Mouse (Mus musculus) cerebellum, adult (tissue): ENCODE results near the gene Hspa1l.
A peak's percentile ranks its signal among the peaks of the same experiment; 100 is the strongest.
"Not testable (repeated sequence)": the region's sequence is repeated elsewhere in the genome, so short reads cannot be mapped to it uniquely, and the experiment has no call there.

ENCODE experiments used
- ATAC-seq: cut with Nextera tagmentation; 2 replicates; pipeline ENCODE4 v1.9.2; 2017; ENCODE audit warnings: mild to moderate bottlenecking, moderate library complexity, mixed read lengths; ENCODE audit not compliant: insufficient number of reproducible peaks, low FRiP score, low TSS enrichment

Gene Hspa1l

GRCm38 (mm10) chr17:34970850-34971249 is 1.7 kb upstream of the Hspa1l start:
- ATAC-seq = not testable (repeated sequence)

GRCm38 (mm10) chr17:34971694-34972068 is 822 bp upstream of the Hspa1l start:
- ATAC-seq = not testable (repeated sequence)

DNA sequence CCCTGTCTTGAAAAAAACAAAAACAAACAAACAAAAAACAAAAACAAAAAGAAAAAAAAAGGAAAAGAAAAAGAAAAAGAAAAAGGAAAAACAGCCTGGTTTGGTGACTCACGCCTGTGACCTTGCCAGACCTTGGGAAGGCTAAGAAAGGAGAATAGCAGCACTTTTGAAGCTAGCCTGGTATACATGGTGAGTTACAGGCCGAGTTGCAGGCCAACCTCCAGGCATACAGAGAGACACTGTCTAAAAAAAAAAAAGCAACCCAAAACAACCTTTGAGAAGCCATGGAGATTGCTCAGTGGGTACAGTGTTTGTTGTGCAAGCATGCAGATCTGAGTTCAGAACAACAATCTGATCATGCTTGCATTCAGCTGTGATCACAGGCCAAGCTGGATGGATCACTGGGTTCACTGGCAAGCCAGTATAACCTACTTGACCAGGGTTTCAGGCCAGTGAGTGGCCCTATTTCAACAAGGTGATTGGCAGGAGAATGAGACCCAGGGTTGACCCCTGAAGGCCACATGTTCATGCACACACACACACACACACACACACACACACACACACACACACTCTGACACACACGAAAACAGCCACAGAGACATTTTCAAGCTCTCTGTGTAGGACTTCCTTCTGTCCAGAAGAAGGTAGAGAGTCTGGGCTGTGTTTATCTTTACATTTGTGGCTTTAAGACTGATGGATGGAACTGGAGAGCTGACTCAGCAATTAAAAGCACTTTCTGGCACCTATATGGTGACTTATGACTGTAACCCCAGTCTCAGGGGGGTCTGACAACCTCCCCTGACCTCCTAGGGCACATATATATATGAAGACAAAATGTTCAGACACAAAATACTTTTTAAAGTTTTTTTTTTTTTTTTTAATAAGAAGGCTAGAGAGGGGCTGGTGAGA is 3.3 kb downstream of the Hspa1l start:
- no peak for ATAC-seq

- ATAC-seq = no peak
These were observed 4.5 kb downstream of the Hspa1l start for GRCm38 (mm10) chr17:34977000-34977399.

- no peak for ATAC-seq
These were observed 5.7 kb downstream of the Hspa1l start for GRCm38 (mm10) chr17:34978239-34978638.

DNA sequence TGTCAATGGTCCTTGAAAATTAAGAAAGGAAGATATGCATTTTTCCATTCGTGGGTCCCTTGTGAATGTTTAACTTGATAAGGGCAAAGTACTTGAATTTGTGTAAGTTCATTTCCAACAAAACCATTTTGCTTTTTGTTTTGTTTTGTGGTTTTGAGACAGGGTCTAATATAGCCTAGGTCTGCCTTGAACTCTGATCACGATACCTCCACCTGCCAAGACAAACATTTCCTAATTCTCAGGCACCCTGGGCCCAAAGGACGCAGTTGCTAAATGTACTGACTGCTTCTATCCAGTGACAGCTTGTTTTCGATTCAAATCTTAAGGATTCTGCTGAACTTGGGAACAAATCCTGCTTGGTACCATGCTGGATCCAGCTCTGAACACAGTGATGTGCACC is 7.1 kb downstream of the Hspa1l start:
- no peak for ATAC-seq

- no peak for ATAC-seq
These were observed 8.2 kb downstream of the Hspa1l start for GRCm38 (mm10) chr17:34980655-34981054.

DNA sequence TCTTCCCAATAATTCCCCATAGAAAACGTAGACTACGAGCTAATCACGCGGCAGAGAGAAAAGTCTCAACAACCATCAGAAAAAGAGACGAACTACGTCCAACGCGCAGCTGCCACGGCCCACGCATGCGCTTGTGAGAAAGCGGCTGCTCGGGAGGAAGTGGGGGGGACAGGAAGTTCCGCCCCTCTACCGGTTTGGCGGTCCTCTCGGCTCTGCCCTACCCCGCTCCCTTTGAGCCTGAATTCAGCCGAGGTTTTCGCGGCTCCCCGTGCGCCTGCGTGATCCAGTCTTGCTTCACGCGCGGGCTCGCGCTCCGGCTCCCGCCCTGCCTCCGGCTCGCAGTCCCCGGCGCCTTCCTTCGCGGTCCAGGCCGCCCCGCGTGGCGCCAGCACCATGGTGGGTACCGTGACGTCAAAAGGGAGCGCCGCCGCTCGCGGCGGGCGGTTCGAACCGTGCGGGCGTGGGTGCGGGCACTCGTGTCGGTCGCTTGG is 9.2 kb downstream of the Hspa1l start, which contains the start of gene Lsm2:
Lsm2 (plus strand) TSS at position 173 of the 491 bp plus-strand sequence.
- peak; percentile 86; the same call in 1 of the 2 replicates for ATAC-seq

DNA sequence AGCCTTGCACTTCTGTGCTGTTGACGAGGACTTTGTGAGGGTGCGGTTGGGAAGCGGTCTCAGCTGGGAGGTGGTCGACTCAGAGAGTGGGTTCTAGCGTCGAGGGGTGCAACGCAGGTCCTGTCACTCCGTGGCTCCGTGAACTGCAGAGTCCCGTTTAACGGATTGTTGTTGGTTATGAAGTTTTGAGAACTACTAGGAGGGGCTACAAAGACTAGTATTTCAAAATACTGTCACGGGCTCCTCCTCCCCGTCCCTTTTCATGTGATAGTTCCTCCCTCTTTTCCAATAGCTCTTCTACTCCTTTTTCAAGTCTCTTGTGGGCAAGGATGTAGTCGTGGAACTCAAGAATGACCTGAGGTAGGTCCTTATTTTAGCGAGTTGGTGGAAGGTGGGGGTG is 9.8 kb downstream of the Hspa1l start:
- ATAC-seq = no peak

- no peak for ATAC-seq
These were observed 11.7 kb downstream of the Hspa1l start for GRCm38 (mm10) chr17:34984218-34984617.

GRCm38 (mm10) chr17:34994751-34995150 is 22.2 kb downstream of the Hspa1l start:
- no peak for ATAC-seq

GRCm38 (mm10) chr17:34995192-34995591 is 22.7 kb downstream of the Hspa1l start:
- not testable (repeated sequence) for ATAC-seq

DNA sequence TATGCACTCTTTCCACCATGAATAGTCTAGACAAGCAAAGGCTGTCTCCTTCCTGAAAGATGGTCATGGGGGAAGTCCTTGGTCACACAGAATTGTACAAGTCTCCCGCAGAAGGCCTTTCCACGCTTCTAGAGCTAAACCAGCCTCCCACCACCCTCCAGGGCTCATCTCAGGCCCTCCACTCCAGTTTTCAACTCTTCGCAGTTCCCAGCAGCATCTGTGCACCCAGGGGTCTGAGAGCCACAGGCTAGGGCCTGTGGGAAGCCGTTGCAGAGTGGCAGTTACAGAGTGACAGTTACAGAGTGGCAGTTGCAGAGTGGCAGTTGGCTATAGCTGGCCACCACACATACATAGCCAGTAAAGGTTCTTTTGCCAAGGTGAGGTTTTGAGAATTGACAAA is 23.4 kb downstream of the Hspa1l start:
- ATAC-seq = not testable (repeated sequence)

- no peak for ATAC-seq
These were observed 24.1 kb downstream of the Hspa1l start for GRCm38 (mm10) chr17:34996411-34997141.

- no peak for ATAC-seq
These were observed 24.6 kb downstream of the Hspa1l start for GRCm38 (mm10) chr17:34997142-34997483.

DNA sequence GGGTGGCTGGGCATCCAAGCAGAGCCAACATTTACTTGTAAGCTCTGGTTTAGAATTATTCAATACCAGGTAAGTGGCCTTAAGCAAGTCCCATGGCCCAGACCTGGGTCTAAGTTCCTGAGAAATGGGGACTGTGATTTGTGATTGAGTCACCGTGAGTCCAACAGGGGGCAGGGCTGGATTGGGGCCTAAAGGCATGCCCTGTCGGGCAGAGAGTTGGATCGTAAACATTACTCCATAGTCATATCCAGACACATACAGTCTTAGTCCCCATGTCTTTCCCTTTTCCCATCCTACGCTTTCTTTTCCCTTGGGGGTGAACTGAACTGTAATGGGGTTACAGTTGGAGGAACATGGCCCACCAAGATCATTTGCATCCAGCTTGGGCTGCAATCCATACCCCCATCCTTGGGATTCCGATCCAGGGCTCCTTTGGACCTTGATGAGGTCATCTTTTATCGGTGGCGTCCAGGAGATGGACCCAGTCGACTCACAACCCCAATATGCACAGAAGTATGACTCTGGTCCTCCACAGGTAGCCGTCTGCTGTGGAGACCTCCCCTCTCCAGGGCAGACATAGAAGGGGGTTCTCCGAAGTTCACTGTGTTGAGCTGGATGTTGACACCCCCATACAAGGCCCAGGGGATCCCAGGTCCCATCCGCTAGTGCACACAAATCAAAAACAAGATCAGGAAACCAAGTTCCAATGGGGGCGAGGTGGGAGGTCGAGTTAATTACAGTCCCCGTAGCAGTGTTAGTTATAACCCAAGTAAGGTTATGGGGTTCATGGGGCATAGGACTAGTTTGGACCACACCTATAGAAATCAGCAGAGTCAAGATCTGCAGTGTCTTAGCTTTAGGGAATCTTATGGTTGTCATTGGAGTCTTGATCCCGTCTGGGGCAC is 26.3 kb downstream of the Hspa1l start:
- no peak for ATAC-seq

- ATAC-seq = not testable (repeated sequence)
These were observed 27.6 kb downstream of the Hspa1l start for GRCm38 (mm10) chr17:34999871-35000716.

DNA sequence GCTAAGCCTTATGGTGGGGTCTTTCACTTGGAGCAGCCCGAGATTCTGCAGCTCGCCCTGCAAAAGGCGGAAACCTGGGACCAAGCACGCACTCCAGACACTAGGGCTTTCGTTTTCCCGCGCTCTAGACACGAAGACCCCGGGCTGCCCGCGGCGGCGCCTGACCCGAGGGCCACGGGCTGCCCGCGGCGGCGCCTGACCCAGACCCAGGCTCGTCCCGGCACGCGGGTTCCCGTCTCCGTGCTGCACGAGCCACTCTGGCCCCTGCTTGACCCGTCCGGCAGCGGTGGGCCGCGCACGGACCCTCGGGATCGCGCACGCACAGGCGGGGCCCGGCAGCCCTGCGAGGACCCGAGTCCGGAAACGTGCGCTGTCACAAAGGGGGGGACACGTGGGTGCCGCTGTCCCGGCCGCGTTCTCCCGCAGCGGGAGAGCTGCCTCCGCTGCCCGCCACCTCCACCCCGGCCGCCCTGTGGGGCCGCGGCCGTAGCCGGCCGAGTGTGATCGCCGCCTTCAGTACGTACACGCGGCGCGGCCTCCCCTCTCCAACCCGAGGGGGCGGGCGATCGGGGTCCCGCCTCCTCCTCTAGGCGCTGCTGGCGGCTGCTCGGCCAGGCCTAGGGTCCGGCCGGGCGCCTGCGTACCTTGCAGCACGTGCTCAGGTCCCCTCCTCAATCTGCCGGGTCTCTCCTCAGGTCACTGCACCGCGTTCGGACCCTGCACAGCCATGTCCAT is 28.4 kb downstream of the Hspa1l start, which contains the start of gene Vars:
Vars (plus strand) TSS at position 271 of the 735 bp plus-strand sequence.
- ATAC-seq = peak; percentile 82; the same call in 1 of the 2 replicates
